Mouse (Mus musculus) erythroblast, adult 5-6 weeks (primary cell): ENCODE results near the gene Mrgprb1. TPM values are rescaled to one million over a fixed set of nuclear protein-coding genes. Genes with fewer than 3 reads are reported as not detected.
"Not testable (repeated sequence)": the region's sequence is repeated elsewhere in the genome, so short reads cannot be mapped to it uniquely, and the experiment has no call there.

Experiments
- ATAC-seq: replicated peaks from 2 replicates; pipeline ENCODE4 v1.8.0; 2016; ENCODE audit warnings: moderate number of reproducible peaks, mild to moderate bottlenecking, moderate TSS enrichment, inconsistent platforms; ENCODE audit not compliant: poor library complexity, low FRiP score, severe bottlenecking
- total RNA-seq, 2 experiments: library from RNA; stranded (forward) in 1 of 2; stranded (reverse) in 1 of 2; fragments of 150-400 nt in 1 of 2; fragments of 200-764, 138-1000 nt in 1 of 2; gene quantifications; 2 replicates each; pipeline versions ENCODE4 v1.2.3 to v1.2.4; 2015 to 2017; ENCODE audit warnings: low replicate concordance in 2 of 2

Gene Mrgprb1
- not detected in 2 replicates for total RNA-seq (2015; ENCODE audit: low replicate concordance)
- total RNA-seq (2017; ENCODE audit: low replicate concordance), result not detected in 2 replicates

DNA sequence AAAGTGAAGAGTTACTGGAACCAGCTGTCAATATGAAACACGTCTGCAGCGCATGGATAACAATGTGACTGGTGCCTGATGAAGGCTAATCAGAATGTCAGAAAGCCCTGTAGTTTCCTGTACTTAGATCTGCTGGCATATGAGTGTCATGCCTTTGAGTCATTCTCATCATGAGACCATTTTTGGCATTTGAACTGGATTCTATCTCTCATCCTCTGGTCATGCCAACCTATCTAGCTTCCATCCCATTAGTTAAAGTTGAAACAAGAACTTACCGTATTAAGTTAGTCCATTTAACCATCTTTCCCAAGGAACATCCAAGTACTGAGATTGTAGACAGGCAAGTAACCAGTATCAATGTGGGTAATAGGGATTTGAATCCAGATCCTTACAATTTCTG is at the start of gene Mrgprb1:
Mrgprb1 (minus strand) TSS at position 101 of the 400 bp plus-strand sequence.
- no peak for ATAC-seq

DNA sequence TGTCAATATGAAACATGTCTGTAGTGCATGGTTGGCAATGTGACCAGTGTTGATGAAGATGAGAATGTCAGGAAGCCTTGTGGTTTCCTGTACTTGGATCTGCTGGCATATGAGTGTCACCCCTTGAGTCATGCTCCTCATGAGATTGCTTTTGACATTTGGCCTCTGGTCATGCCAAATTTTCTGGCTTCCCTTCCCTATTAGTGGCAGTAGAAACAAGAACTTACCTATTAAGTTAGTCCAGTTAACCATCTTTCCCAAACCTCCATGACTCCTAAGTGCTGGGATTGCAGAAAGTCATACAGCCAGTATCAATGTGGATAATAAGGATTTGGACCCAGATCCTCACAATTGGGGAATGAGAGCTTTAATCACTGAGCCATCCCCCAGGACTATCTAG is 43.1 kb upstream of the Mrgprb1 start, which contains the start of gene Mrgprx2:
Mrgprx2 (minus strand) TSS at position 101 of the 400 bp plus-strand sequence.
- no peak for ATAC-seq

GRCm38 (mm10) chr7:48436581-48436980 is 19.6 kb downstream of the Mrgprb1 start:
- ATAC-seq, result no peak

- not testable (repeated sequence) for ATAC-seq
Observed at GRCm38 (mm10) chr7:48435936-48436335, 20.2 kb downstream of the Mrgprb1 start.

Other genes with a start within 250 kb of the Mrgprb1 start
- not detected in 2 replicates for gene Mrgprb8, start 67.8 kb downstream of the Mrgprb1 start, total RNA-seq (2015; ENCODE audit: low replicate concordance)
- not detected in 2 replicates for gene Mrgprb8, start 67.8 kb downstream of the Mrgprb1 start, total RNA-seq (2017; ENCODE audit: low replicate concordance)
- not detected in 2 replicates for gene Mrgprx2, start 43.0 kb upstream of the Mrgprb1 start, total RNA-seq (2015; ENCODE audit: low replicate concordance)
- gene Mrgprx2, start 43.0 kb upstream of the Mrgprb1 start, total RNA-seq (2017; ENCODE audit: low replicate concordance), result not detected in 2 replicates
- not detected in 2 replicates for gene Mrgprb2, start 101.7 kb upstream of the Mrgprb1 start, total RNA-seq (2015; ENCODE audit: low replicate concordance)
- not detected in 2 replicates for gene Mrgprb2, start 101.7 kb upstream of the Mrgprb1 start, total RNA-seq (2017; ENCODE audit: low replicate concordance)
- gene Mrgprb3, start 187.5 kb upstream of the Mrgprb1 start, total RNA-seq (2015; ENCODE audit: low replicate concordance), result not detected in 2 replicates
- gene Mrgprb3, start 187.5 kb upstream of the Mrgprb1 start, total RNA-seq (2017; ENCODE audit: low replicate concordance), result not detected in 2 replicates